17 mouse cellular contexts compared by ENCODE assay signal in genomic region chr15:79818325-79818724, GRCm38 (mm10). TPM values are rescaled to one million over a fixed set of nuclear protein-coding genes. Genes with fewer than 3 reads are reported as not detected.
DNase-seq lines count a peak whose midpoint lies in the region; ATAC-seq and TF ChIP-seq lines count a peak whose summit lies in the region.
"Had no signal": no experiment of that assay in that cellular context is flagged by ENCODE, and none has a peak within 500 bp of the region (broad histone marks: within the 10 kb centered on the region; RNA-seq: fewer than 3 reads in every experiment).

No protein-coding gene starts in this region.

- H3K9ac ChIP-seq in kidney, embryonic 14.5 days (ENCODE audit: low read depth, low read length) = no peak overlapping the region
- H3K9ac ChIP-seq in MEL (ENCODE audit: control insufficient read depth, low read depth, low read length, poor library complexity, severe bottlenecking) = no peak overlapping the region
- H3K9ac ChIP-seq: hindbrain, embryonic 15.5 days; limb, embryonic 15.5 days; neural tube, embryonic 13.5 days had no signal

- TF ChIP-seq EP300 in MEL (IDR thresholded peaks at IDR 0.05; ENCODE audit: low read depth in 1 of 2, low read length in 2 of 2) = no peak

- no peak overlapping the region for H3K4me3 ChIP-seq in kidney, embryonic 14.5 days (ENCODE audit: low read length)
- no peak overlapping the region for H3K4me3 ChIP-seq in MEL (ENCODE audit: control insufficient read depth in 1 of 2, insufficient read depth in 1 of 2, low read depth in 2 of 2, low read length in 2 of 2)
- H3K4me3 ChIP-seq: hindbrain, embryonic 15.5 days; limb, embryonic 15.5 days; neural tube, embryonic 13.5 days had no signal

- ATAC-seq in kidney, embryonic 14.5 days (ENCODE audit: low FRiP score, low TSS enrichment) = no peak

- H3K27me3 ChIP-seq in kidney, embryonic 14.5 days (ENCODE audit: control insufficient read depth, insufficient read depth, low read length) = no peaks in the 10 kb centered on the region
- peaks cover 3 to 4% of the 10 kb centered on the region in 2 experiments; a peak in 3 of 4 replicates for H3K27me3 ChIP-seq in MEL (ENCODE audit: control insufficient read depth in 1 of 2, insufficient read depth in 2 of 2, low read length in 2 of 2)
- H3K27me3 ChIP-seq: hindbrain, embryonic 15.5 days; limb, embryonic 15.5 days; neural tube, embryonic 13.5 days had no signal

- TF ChIP-seq CTCF in MEL (IDR thresholded peaks at IDR 0.05 in 2 of 3, conservative IDR thresholded peaks at IDR 0.05 in 1 of 3; ENCODE audit: control insufficient read depth in 1 of 3, insufficient read depth in 1 of 3, low read depth in 2 of 3, low read length in 3 of 3, poor library complexity in 1 of 3, severe bottlenecking in 1 of 3) = peak; percentile 48 to 55 (median 48)

- no peak overlapping the region for H3K4me2 ChIP-seq in kidney, embryonic 14.5 days (replicated peaks; ENCODE audit: low read depth, low read length)
- H3K4me2 ChIP-seq: hindbrain, embryonic 15.5 days; limb, embryonic 15.5 days; neural tube, embryonic 13.5 days had no signal

- TF ChIP-seq RAD21 in MEL (IDR thresholded peaks at IDR 0.05; ENCODE audit: low read depth, low read length) = peak; percentile 34

- peaks cover 9% of the 10 kb centered on the region for H3K4me1 ChIP-seq in kidney, embryonic 14.5 days (ENCODE audit: control insufficient read depth, insufficient read depth, low read length)
- H3K4me1 ChIP-seq in MEL (ENCODE audit: control insufficient read depth in 1 of 2, insufficient read depth in 2 of 2, low read length in 2 of 2) = peaks cover 18 to 24% of the 10 kb centered on the region in 2 experiments

- no peaks in the 10 kb centered on the region for H3K9me3 ChIP-seq in kidney, embryonic 14.5 days (ENCODE audit: control insufficient read depth, low read length)
- H3K9me3 ChIP-seq in MEL (replicated peaks; ENCODE audit: insufficient read depth, low read length) = no peaks in the 10 kb centered on the region
- H3K9me3 ChIP-seq: hindbrain, embryonic 15.5 days; limb, embryonic 15.5 days had no signal

- peak; percentile 8 to 13 for DNase-seq in cerebellum, adult 18-20 months
- no peak for DNase-seq in cerebellum, adult 9-11 months
- peak; percentile 17 for DNase-seq in kidney, postnatal 10 days
- DNase-seq in 3T3-L1 (ENCODE audit: low read depth, low spot score) (peak; percentile 40), MEL (ENCODE audit: low read depth, low spot score) (peak; percentile 62)
- no peak for DNase-seq in spleen, postnatal 4 days (ENCODE audit: low spot score in 2 of 2)
- no peak for DNase-seq in right cerebral cortex, postnatal 36 days (ENCODE audit: low spot score in 2 of 2)
- DNase-seq: heart, postnatal 10 days; kidney, postnatal 25 days; midbrain, embryonic 14.5 days; retina, postnatal 1 day; thymus, postnatal 14 days had no signal

- no peaks in the 10 kb centered on the region for H3K79me2 ChIP-seq in MEL (ENCODE audit: control insufficient read depth, insufficient read depth, low read length, poor library complexity)

- 91% methylated on average over 4 of the region's 4 CpGs for WGBS in kidney, embryonic 14.5 days

- no peak overlapping the region for H3K27ac ChIP-seq in kidney, embryonic 14.5 days (ENCODE audit: low read depth, low read length)
- H3K27ac ChIP-seq in MEL (ENCODE audit: control insufficient read depth, low read depth, low read length) = no peak overlapping the region
- H3K27ac ChIP-seq: hindbrain, embryonic 15.5 days; limb, embryonic 15.5 days; neural tube, embryonic 13.5 days had no signal

- TF ChIP-seq POLR2A in MEL (IDR thresholded peaks at IDR 0.05; ENCODE audit: control insufficient read depth in 1 of 2, insufficient read depth in 1 of 2, low read depth in 1 of 2, low read length in 2 of 2, poor library complexity in 1 of 2) = no peak

- peaks cover 7% of the 10 kb centered on the region for H3K36me3 ChIP-seq in kidney, embryonic 14.5 days (ENCODE audit: control insufficient read depth, insufficient read depth, low read length)
- peaks cover 0 to 12% of the 10 kb centered on the region in 2 experiments; a peak in 2 of 4 replicates for H3K36me3 ChIP-seq in MEL (ENCODE audit: control insufficient read depth in 1 of 2, insufficient read depth in 2 of 2, low read length in 2 of 2)
- H3K36me3 ChIP-seq: hindbrain, embryonic 15.5 days had no signal

TF ChIP-seq in MEL, 35 proteins besides CTCF, POLR2A, EP300 and RAD21:
- TF ChIP-seq ZNF384 (IDR thresholded peaks at IDR 0.05; ENCODE audit: low read depth, low read length) (peak; percentile 33; the same call in 1 of the 2 replicates), MAFK (IDR thresholded peaks at IDR 0.05; ENCODE audit: borderline replicate concordance, low read depth, low read length) (no peak), SMC3 (IDR thresholded peaks at IDR 0.05; ENCODE audit: low read depth, low read length) (0 out of 2 replicates have a peak, but pooled peaks have one; percentile 27)

RNA-seq across cellular contexts. Expression of gene Nptxr, which starts 13.8 kb away (rescaled TPM):
- 0.50 and 1.8 TPM in 2 replicates for polyA plus RNA-seq in kidney, embryonic 14.5 days (2014; fragmentation: Nextera tagmentation; extraction: Ambion mirVana)
- total RNA-seq in MEL (2012; rRNA removed) = 0.03 and 0.04 TPM in 2 replicates
- polyA plus RNA-seq in MEL (2012; ENCODE audit: insufficient read depth in 1 of 2, insufficient read length in 2 of 2, low read depth in 1 of 2, low replicate concordance in 2 of 2, missing spikeins in 1 of 2) = under 1 TPM in 1 of 2 experiments, not detected in 1; 0.33 TPM

RNA-seq across cellular contexts. Expression of gene Npcd, which starts 15.7 kb away (rescaled TPM):
- 0.22 TPM in 1 of 2 replicates, not detected in the other for polyA plus RNA-seq in kidney, embryonic 14.5 days (2014; fragmentation: Nextera tagmentation; extraction: Ambion mirVana)
- total RNA-seq in MEL (2012; rRNA removed) = 0.23 TPM in 1 of 2 replicates, not detected in the other
- polyA plus RNA-seq in MEL (2012; ENCODE audit: insufficient read depth in 1 of 2, insufficient read length in 2 of 2, low read depth in 1 of 2, low replicate concordance in 2 of 2, missing spikeins in 1 of 2) = not detected
- total RNA-seq: granulocyte monocyte progenitor cell, adult 5-6 weeks had no signal
- polyA plus RNA-seq: limb, embryonic 15.5 days; midbrain, embryonic 14.5 days; neural tube, embryonic 13.5 days had no signal

RNA-seq across cellular contexts. Expression of gene Cbx6, which starts 16.2 kb away (rescaled TPM):
- 22.4 and 28.6 TPM in 2 replicates for polyA plus RNA-seq in kidney, embryonic 14.5 days (2014; fragmentation: Nextera tagmentation; extraction: Ambion mirVana)
- total RNA-seq in MEL (2012; rRNA removed) = 21.7 and 25.1 TPM in 2 replicates
- polyA plus RNA-seq in MEL (2012; ENCODE audit: insufficient read depth in 1 of 2, insufficient read length in 2 of 2, low read depth in 1 of 2, low replicate concordance in 2 of 2, missing spikeins in 1 of 2) = 10 to 100 TPM in 1 of 2 experiments, not detected in 1; 43.6 TPM

RNA-seq across cellular contexts. Expression of gene Dnal4, which starts 40.7 kb away (rescaled TPM):
- polyA plus RNA-seq in kidney, embryonic 14.5 days (2014; fragmentation: Nextera tagmentation; extraction: Ambion mirVana) = 60.1 and 61.6 TPM in 2 replicates
- total RNA-seq in MEL (2012; rRNA removed) = 14.7 and 19.5 TPM in 2 replicates
- polyA plus RNA-seq in MEL (2012; ENCODE audit: insufficient read depth in 1 of 2, insufficient read length in 2 of 2, low read depth in 1 of 2, low replicate concordance in 2 of 2, missing spikeins in 1 of 2) = 10 to 100 TPM in 1 of 2 experiments, not detected in 1; 30.0 TPM

Comparison
In these comparisons a context has a peak if more than half of its experiments do, and no peak if none do; other contexts are left out.
1. DNase-seq: peak in cerebellum, adult 18-20 months (2 of 2), kidney, postnatal 10 days (single experiment), 3T3-L1 (single experiment) and MEL (single experiment); none in cerebellum, adult 9-11 months (single experiment), spleen, postnatal 4 days (0 of 2) and right cerebral cortex, postnatal 36 days (0 of 2).